Mouse (Mus musculus): ENCODE results near the gene Dck. TPM values are rescaled to one million over a fixed set of nuclear protein-coding genes. Genes with fewer than 3 reads are reported as not detected.

The Dck gene
- polyA plus RNA-seq, 1 experiment from 2014 or later, result 93.2 TPM

Other genes starting within 250 kb of the Dck start
- 0.14 TPM in 1 of 2 replicates, not detected in the other for gene Jchain, start 237.1 kb upstream of the Dck start, polyA plus RNA-seq (2016; fragmentation: Nextera tagmentation; extraction: Ambion mirVana)
- 87.5 and 88.2 TPM in 2 replicates for gene Utp3, start 210.5 kb upstream of the Dck start, polyA plus RNA-seq (2016; fragmentation: Nextera tagmentation; extraction: Ambion mirVana)
- 28.1 and 28.3 TPM in 2 replicates for gene Rufy3, start 200.0 kb upstream of the Dck start, polyA plus RNA-seq (2016; fragmentation: Nextera tagmentation; extraction: Ambion mirVana)
- gene Grsf1, start 88.8 kb upstream of the Dck start, polyA plus RNA-seq (2016; fragmentation: Nextera tagmentation; extraction: Ambion mirVana), result 69.1 and 73.2 TPM in 2 replicates
- 12.5 and 13.2 TPM in 2 replicates for gene Mob1b, start 44.1 kb upstream of the Dck start, polyA plus RNA-seq (2016; fragmentation: Nextera tagmentation; extraction: Ambion mirVana)
- gene Slc4a4, start 121.8 kb downstream of the Dck start, polyA plus RNA-seq (2016; fragmentation: Nextera tagmentation; extraction: Ambion mirVana), result 1.7 TPM in 2 replicates

Measured in embryonic facial prominence, embryonic 10.5 days (tissue).